ENCODE assay signal across 12 mouse cellular contexts in genomic region chr17:55186826-55187225, GRCm38 (mm10).
"Had no signal": no experiment of that assay in that cellular context is flagged by ENCODE, and none has a peak within 500 bp of the region (broad histone marks: within the 10 kb centered on the region; RNA-seq: fewer than 3 reads in every experiment).

No protein-coding gene starts in this region.

- DNase-seq: retina, postnatal 1 day; right cerebral cortex, adult 18-20 months; right cerebral cortex, postnatal 14 days; right cerebral cortex, postnatal 25 days; right cerebral cortex, postnatal 4 days; spleen, adult 18-20 months; thymus, adult 18-20 months; thymus, adult 2 months; thymus, postnatal 14 days; thymus, postnatal 25 days; thymus, postnatal 36 days; thymus, postnatal 4 days had no signal
